Mouse (Mus musculus): ENCODE measurements around the gene P4ha1.

P4ha1 gene

GRCm38 (mm10) chr10:59323488-59324161 is 529 bp downstream of the P4ha1 start:
- DNase-seq = peak; percentile 48 to 65

DNA sequence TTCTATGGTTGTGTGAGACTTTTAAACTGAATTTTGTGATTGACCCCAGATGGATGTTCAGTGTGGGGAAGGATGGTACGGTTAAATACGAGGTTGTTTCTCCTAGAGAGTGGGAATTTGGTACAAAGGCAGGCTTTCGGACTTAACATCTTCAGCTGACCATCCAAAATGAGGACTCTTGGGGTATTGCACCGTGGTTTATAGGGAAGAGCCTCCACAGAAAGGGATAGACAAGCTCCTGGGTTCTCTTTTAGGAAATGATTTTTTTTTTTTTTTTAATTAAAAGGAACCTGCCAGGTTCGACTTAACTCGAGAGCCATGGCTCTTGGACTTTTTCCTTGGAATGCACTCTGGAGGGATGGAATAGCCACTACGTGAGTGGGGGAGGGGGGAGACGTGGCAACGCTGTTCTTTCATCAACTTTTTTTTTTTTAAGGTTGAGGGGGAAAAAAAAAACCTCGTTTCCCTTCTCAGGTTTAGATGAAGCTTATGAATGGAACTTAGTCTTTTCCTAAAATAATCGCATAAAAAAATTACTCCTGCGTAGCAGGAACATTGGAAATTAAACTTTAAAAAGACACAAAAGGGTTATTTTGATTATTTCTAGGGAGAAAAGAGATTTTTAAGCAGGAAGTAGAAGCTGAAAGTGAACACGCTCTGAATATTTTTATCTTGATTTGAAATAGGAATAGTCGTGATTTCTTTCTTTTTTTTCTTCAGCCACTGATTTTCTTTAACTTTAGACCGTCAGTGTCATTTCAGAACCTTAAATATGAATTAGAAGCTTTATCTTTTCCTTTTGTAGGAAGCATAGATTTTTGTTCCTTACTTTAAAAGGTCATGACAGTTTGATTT is 1.4 kb downstream of the P4ha1 start:
- peak; percentile 17 to 24 for DNase-seq

DNA sequence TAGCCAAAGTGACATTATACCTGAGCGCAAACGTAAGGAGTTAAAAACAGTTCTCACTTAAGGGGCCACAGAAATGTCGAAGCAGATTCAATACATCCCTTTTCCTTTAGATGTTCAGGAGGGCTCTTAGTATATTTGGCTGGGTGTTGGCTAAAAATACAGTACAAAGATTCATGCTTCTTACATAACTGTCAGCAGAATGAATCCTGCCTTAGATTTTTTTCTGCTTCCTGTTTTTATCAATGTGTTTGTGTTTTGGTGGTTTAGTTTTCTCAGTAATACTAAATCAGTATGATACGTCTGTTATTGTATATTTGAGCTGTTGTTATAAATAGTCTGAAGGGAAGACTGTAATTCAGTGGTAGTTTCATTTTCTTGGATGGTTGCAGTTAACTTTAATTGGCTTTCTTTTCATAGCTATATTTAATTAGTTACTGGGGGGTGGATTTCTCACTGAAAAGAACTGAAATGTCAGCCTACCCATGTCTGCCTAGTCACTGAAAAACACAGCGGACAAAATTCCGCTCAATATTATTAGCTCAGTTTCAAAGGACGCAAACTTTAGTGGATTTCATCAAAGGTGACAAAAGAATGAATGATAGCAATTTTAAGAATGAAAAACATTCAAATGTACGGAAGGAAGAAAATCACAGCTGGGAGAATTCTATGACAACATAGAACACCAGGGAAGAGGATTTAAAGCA is 3.7 kb downstream of the P4ha1 start:
- DNase-seq = no peak

GRCm38 (mm10) chr10:59327316-59327710 is 4.2 kb downstream of the P4ha1 start:
- DNase-seq = no peak

DNA sequence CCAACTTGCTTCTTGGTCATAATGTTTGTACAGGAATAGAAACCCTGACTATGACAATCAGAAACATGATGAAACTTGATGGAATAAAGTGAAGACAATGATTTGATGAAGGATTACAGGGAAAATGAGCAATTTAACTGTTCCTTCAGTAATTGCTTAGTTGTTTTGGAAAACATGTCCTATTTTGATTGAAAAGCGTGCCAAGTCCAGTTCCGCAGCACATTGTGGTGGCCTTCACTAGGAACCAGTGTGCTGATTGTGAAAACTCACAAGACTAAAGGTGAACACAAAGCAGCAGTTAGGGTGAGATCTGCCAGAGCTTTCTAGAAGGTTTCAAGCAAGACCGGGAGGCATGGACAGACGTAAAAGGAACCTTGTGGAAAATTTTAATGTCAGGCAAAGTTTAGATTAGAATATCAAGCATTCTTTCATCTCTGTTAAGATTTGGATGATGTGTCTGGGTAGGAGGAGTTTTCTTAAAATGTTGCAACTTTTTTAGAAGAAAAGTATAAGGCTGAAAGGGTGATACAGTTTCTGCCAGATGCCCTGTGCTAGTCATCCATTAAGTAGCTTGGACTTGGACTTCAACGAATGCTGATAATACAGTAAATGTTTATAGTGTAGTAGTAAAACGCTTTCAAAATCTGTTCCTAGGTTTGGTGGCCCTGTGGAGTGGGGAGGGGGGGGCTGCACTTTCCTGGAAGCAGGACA is 8.6 kb downstream of the P4ha1 start:
- peak in 1 of 2 experiments; percentile 8 for DNase-seq

- DNase-seq = no peak
Measured at GRCm38 (mm10) chr10:59333400-59333799, 10.3 kb downstream of the P4ha1 start.

- DNase-seq = peak; percentile 78 to 88
Measured at GRCm38 (mm10) chr10:59334899-59335798, 12.1 kb downstream of the P4ha1 start.

GRCm38 (mm10) chr10:59336124-59336523 is 13.0 kb downstream of the P4ha1 start:
- no peak for DNase-seq

DNA sequence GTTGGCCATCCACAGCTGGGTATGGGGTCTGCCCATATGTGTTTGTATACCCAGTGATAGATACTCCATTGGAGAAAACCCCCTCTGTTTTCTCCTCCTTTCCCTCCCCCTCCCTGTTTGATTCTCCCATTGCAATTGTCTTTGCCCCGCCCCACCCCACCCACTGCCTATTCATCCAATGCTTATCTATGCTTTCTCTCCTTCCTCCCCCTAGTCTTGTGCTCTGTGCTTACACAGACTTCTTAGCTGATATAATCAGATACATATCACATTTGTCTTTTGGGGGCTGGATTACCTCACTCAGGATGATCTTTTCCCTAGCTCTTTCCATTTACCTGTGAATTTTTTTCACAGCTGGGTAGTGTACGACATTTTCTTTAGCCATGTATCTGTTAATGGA is 23.5 kb downstream of the P4ha1 start:
- no peak for DNase-seq

- no peak for DNase-seq
Measured at GRCm38 (mm10) chr10:59348200-59348599, 25.1 kb downstream of the P4ha1 start.

DNA sequence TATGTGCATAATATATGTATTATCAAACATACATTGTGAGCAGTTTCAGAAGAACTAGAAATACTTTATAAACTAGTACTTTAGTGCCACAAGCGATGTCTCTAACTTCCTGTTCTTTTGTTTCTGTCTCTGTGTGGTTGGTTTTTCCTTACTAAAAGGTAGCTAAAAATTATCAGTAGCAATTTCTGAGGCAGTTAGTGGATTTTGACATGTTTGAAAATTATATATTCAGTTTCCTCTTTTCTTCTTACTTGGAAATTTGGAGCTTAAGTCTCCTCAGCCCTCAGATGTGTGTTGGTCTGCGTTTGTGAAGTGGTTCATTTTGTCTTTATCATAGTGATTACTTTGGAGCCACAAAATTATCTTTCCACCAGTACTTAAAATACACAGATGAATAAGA is 26.4 kb downstream of the P4ha1 start:
- no peak for DNase-seq

DNA sequence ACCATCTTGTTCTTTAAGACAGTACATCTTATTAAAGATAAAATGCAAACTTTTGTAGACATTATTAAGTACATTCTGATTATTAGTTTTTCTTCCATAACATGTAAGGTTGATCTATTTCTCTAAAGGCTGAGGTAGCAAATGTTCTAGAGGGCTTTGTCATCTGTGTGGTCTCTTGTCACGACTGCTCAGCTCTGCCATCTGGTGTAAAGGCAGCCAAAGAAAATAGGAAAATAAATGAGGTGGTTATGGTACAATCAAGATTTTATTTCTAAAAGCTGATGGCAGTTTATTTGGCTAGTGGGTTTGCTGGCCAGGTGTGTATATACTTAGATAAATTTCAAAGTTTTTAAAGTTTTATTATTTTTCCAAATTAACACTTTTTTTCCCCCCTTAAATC is 30.0 kb downstream of the P4ha1 start:
- DNase-seq = no peak

DNA sequence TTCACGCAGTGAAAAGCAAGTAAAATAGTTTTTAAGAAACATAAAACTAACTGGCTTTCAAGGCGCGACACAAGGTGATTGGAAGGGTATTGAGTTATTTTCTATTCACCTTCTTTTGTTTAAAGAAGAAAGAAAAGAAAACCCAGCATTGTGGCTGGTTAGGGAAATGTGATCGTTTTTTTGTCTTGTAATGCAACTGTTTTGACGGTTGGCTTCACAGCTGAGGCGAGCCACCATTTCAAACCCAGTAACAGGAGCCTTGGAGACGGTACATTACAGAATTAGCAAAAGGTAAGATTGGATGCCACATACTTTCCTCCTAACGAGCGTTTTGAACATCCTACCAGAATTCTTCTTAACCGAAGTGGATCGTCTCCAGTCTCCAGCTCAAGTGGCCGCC is 31.0 kb downstream of the P4ha1 start:
- DNase-seq = no peak

- DNase-seq = no peak
Measured at GRCm38 (mm10) chr10:59355020-59355419, 31.9 kb downstream of the P4ha1 start.

DNA sequence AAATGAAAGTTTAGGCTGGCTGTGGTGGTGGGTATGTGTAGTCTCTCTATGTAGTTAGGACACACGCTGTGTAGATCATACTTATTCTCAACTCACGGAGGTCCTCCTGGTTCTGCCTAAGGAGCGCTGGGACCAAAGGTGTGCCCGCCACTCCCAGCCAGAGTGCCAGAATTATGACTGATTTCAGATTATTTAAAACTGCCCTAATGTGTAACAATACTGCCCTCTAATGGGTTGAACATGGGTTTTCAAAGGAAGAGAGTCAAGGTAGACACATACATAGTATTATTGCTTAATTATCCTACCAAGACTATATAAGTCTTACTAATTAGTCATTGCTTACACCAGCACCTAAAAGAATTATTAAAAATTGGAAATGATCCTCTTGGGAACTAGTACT is 35.6 kb downstream of the P4ha1 start:
- no peak for DNase-seq

- DNase-seq = no peak
Measured at GRCm38 (mm10) chr10:59363208-59363607, 40.1 kb downstream of the P4ha1 start.

GRCm38 (mm10) chr10:59364551-59364950 is 41.5 kb downstream of the P4ha1 start:
- DNase-seq = no peak

DNA sequence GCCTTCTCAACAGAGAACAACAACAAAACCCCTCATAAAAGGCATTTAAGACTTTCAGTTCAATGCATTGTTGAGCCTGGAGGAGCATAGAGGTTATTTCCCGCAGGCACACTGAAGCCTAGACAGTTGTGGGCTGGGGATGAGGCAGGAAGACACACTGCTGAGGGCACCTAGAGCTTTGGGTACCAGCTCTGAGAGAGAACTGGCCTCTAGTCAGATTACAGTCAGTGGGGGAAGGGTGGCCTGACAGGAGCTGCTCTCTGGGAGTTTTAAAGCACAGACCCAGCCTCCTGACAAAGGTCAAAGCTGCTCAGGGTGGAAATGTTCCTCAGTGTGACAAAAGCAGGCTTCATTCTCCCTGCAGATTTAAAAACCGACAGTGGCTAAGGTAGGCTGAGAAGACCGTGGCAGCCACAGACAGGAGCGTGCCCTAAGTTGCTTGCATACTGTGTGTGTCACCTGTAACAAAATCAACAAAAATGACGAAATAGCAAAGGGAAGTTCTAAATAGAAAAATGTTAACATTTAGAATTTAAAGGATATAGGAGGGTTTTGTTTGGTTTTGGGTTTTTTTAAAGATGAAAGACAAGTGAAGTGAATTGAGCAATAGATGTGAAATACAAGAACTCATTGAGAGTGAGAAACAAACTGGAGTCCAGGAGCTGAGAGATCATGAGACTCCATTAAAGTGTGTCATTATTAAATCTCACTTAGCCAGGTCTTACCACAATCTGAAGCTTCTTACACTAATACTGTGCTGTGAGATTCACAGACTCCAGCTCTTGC is 42.9 kb downstream of the P4ha1 start:
- DNase-seq = no peak

- DNase-seq = no peak
Measured at GRCm38 (mm10) chr10:59366746-59367145, 43.6 kb downstream of the P4ha1 start.

DNA sequence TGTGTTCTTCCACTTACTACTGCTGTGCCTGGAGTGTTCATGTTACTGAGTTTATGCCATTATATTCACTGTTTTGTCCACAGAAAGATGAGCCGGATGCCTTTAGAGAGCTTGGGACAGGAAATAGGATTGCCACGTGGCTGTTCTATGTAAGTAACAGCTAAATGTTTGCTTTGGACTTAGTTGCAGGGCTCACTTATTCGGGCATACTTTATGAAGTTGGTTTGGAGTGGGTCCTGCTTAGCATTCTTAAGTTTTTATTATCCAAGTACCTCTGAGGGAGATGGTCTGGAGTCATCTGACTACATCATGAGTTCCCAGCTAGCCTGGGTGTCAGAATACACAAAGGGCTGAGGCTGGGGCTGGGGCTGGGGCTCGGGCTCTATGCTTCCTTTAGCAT is 44.1 kb downstream of the P4ha1 start:
- no peak for DNase-seq

DNA sequence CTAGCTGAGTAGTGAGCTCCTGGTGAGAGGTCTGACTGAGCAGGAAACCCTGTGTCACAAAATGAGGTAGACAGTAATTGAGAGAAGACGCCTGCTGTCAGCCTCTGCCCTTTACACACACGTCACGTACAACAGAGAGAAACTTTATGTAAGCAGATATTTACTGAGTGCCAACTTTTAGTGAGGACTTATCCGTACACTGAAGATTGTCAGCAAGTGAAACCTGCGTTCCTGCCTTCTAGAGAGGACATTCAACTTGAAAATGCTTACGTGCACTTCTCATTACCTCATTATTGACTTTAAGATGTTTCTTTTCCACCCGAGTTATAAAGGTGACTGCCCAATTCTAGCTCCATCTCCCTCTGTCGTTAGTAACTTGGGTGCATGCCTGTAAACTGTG is 45.6 kb downstream of the P4ha1 start:
- no peak for DNase-seq

All from kidney, adult 8-10 months (tissue).